Mouse (Mus musculus): ENCODE data around the gene Asb3.
"Not testable (repeated sequence)": the region's sequence is repeated elsewhere in the genome, so short reads cannot be mapped to it uniquely, and the experiment has no call there.

The Asb3 gene

GRCm38 (mm10) chr11:31000028-31000427, 114.8 kb downstream of the Asb3 start:
- DNase-seq (ENCODE audit: low spot score in 2 of 2): no peak

GRCm38 (mm10) chr11:31001169-31001908, 116.1 kb downstream of the Asb3 start:
- no peak for DNase-seq (ENCODE audit: low spot score in 2 of 2)

GRCm38 (mm10) chr11:31009668-31010067, 124.5 kb downstream of the Asb3 start:
- not testable (repeated sequence) for DNase-seq (ENCODE audit: low spot score in 2 of 2)

DNA sequence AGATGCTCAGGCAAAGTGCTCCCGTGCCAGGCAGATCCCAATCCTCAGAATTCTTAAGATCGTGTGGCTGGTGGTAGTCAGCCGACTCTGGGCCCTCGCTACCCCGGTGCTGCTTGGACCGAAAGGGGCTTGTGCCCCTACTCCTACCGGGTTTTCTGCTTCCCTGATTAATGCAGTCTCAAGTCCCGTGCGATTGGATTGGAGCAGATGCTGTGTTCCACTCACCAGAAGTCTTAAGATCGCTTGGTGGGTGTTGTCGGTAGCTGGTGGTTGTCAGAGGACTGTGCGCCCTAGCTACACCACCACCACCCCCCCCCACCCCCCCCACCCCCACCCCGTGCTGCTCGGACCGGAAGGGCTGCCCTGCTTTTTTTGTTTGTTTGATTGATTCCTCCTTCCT, 132.2 kb downstream of the Asb3 start:
- DNase-seq (ENCODE audit: low spot score in 2 of 2): not testable (repeated sequence)

GRCm38 (mm10) chr11:31034958-31035357, 149.7 kb downstream of the Asb3 start:
- no peak for DNase-seq (ENCODE audit: low spot score in 2 of 2)

- DNase-seq (ENCODE audit: low spot score in 2 of 2): no peak
Observed at GRCm38 (mm10) chr11:31089973-31090372, 204.8 kb downstream of the Asb3 start.

GRCm38 (mm10) chr11:31090478-31090978, 205.3 kb downstream of the Asb3 start:
- no peak for DNase-seq (ENCODE audit: low spot score in 2 of 2)

- DNase-seq (ENCODE audit: low spot score in 2 of 2): not testable (repeated sequence)
Observed at GRCm38 (mm10) chr11:31099519-31099918, 214.3 kb downstream of the Asb3 start.

GRCm38 (mm10) chr11:31102188-31102587, 217.0 kb downstream of the Asb3 start:
- DNase-seq (ENCODE audit: low spot score in 2 of 2): no peak

DNA sequence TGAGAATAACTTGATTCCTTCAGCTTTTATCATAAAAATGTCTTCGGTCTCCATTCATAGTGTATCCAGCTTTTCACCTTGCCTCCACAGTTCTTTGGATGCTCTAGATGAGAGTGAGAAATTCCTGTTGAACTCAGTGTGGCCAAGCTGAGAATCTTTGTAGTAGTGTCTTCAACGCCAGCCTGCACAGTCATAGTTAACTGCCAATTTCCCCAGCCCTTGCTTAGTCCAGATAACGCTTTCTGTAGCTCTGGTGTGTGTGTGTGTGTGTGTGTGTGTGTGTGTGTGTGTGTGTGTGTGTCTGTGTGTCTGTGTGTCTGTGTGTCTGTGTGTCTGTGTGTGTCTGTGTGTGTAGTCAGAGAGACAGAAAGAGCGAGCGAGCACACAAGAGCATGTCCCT, 220.1 kb downstream of the Asb3 start:
- no peak for DNase-seq (ENCODE audit: low spot score in 2 of 2)

DNA sequence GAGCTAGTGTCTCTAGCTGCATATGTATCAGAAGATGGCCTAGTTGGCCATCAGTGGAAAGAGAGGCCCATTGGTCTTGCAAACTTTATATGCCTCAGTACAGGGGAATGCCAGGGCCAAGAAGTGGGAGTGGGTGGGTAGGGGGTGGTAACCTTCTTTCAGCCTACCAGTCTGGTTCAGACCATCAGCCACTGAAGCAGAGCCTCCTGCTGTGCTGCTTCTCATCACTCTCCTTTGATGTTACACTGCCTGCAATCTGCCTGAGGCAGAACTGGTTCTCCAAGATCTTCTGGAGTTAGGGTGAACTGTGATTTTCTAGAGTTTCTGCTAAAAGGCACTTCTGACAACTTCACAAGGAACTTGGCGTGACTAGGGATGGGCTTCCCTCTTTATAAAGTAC, 241.7 kb downstream of the Asb3 start:
- not testable (repeated sequence) for DNase-seq (ENCODE audit: low spot score in 2 of 2)

DNA sequence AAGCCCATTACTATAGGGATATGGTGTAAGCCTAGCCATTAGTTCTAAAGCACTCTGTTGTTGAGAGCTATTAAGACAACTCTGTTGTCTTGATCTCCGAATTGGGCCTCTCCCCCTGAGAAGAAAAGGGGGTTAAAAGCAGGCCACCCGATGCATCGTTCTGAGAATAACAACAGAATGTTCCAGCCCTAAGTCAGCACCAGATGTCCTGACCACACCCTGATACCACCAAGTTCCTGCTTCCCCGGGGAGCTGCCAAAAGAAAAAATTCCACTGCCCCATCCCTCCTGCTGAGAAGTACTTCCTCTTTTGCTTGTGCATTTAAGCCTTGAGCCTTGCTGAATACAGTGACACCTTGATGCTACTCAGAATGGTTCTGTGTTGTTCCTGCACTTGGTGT, 248.5 kb downstream of the Asb3 start:
- DNase-seq (ENCODE audit: low spot score in 2 of 2): not testable (repeated sequence)

GRCm38 (mm10) chr11:31134824-31135223, 249.6 kb downstream of the Asb3 start:
- not testable (repeated sequence) for DNase-seq (ENCODE audit: low spot score in 2 of 2)

DNA sequence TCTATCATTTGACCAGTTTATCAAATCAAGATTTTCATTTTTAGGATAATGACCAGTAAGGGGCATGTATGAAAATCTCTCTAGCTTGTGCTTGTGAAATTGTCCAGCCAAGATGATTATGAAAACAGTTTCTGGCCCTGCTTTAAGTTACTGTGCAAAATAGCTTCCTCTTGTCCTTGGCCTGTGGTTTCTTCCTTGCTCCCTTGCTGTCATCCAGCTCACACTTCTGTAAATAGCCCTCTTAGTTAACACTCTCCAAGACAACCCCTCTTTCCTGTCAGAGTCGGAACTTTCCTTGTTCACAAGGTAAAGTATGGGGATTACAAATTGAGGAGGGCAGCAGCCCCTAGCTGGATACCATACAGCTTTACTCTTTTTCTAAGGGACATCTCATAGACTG, 253.2 kb downstream of the Asb3 start:
- DNase-seq (ENCODE audit: low spot score in 2 of 2): not testable (repeated sequence)
